Mouse (Mus musculus) urinary bladder, postnatal 36 days (tissue): ENCODE data around the gene Nutm2.
A peak's percentile ranks its signal among the peaks of the same experiment; 100 is the strongest.
"Not testable (repeated sequence)": the region's sequence is repeated elsewhere in the genome, so short reads cannot be mapped to it uniquely, and the experiment has no call there.

Experiments used
- DNase-seq, 2 experiments: peaks; one replicate each; pipeline ENCODE4 v3.0.0; 2022; ENCODE audit warnings: low spot score in 2 of 2, mixed read lengths in 1 of 2

Nutm2 gene

GRCm38 (mm10) chr13:50467007-50467406 is at the start of gene Nutm2:
Gene Nutm2, plus strand, starts transcription at chr13:50467307.
- no peak for DNase-seq

GRCm38 (mm10) chr13:50417389-50418183 is 49.5 kb upstream of the Nutm2 start, which contains the start of gene Fbxw17:
Gene Fbxw17, plus strand, starts transcription at chr13:50417864.
- peak; percentile 65 to 81 for DNase-seq

DNA sequence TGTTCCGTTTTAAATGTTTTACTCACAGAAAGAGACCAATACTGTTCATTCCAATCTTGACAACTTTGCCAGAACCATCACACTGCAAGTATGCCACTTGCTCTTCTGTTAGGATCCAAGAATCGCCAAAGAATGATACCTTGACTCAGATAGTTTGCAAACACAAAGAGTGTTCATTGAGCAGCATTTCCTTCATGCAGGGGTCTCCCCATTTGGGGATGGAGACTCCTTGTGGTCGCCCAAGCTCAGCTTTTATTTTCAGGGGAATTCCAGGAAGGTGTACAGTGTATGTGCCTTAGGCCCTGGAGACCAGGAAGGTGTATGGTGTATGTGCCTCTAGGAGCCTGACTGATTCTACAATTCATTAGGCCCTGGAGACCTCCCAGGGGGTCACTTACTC is 48.7 kb upstream of the Nutm2 start:
- DNase-seq: no peak

DNA sequence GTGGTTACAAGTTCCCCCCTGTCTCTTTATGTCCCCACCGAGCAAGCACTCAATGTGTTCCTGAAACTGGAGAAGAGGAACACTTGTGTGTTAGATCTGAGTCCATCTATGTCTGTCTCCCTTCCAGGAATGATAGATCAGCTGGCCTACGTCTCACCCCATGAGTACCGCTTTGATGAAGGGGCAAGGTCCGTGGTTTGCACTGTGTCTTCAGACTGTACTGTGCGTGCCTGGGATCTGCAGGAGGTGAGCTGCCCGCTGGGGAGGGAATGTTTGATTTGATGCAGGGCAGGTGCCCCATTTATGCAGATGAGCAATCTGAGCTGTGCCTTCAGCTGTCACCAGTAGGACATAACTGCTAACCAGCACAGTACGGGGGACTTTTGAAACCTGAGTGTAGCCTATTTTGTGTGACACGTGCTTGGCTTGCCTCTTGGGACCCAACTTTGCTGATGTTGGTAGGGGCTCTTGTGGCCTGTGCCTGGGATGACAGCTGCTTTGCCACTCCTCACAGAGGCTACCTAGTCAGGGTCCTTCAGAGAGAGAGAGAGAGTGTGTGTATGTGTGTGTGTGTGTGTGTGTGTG is 43.4 kb upstream of the Nutm2 start:
- no peak for DNase-seq

- DNase-seq: no peak
Measured at GRCm38 (mm10) chr13:50424517-50424916, 42.6 kb upstream of the Nutm2 start.

DNA sequence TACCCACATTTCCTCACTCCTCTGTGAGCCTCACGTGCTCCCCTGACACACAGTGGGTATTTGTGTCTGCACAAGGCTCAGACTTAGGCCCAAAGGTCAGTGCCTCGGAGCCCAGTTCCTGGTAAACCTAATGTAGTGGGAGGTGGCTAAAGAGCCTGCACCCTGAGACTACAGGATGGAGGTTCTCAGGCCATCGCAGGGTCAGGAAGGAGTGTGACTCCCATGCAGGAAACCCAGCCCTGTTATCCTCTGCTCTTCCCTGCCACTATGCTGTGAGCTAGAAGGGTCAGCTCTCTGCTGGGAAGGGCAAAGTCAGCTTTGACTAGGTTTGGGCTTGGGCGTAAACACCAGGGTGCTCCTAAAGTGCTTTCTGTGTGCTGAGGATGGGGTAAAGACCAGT is 40.4 kb upstream of the Nutm2 start:
- no peak for DNase-seq

GRCm38 (mm10) chr13:50443812-50444211 is 23.3 kb upstream of the Nutm2 start, which contains the start of gene Gm47429:
Gene Gm47429, minus strand, starts transcription at chr13:50443912.
- DNase-seq: no peak

GRCm38 (mm10) chr13:50445261-50445660 is 21.8 kb upstream of the Nutm2 start:
- DNase-seq: no peak

- not testable (repeated sequence) for DNase-seq
Measured at GRCm38 (mm10) chr13:50452266-50452665, 14.8 kb upstream of the Nutm2 start.

GRCm38 (mm10) chr13:50453426-50453825 is 13.7 kb upstream of the Nutm2 start:
- no peak for DNase-seq

- not testable (repeated sequence) for DNase-seq
Measured at GRCm38 (mm10) chr13:50460433-50460832, 6.7 kb upstream of the Nutm2 start.

- no peak for DNase-seq
Measured at GRCm38 (mm10) chr13:50464621-50465562, 2.2 kb upstream of the Nutm2 start.

GRCm38 (mm10) chr13:50488510-50488909 is 21.4 kb downstream of the Nutm2 start:
- not testable (repeated sequence) for DNase-seq

GRCm38 (mm10) chr13:50510470-50511343 is 43.6 kb downstream of the Nutm2 start:
- DNase-seq: not testable (repeated sequence)
